Mouse (Mus musculus) midbrain, embryonic 10.5 days (tissue): Measurements from ENCODE around the gene Ube2u. TPM values are rescaled to one million over a fixed set of nuclear protein-coding genes. Genes with fewer than 3 reads are reported as not detected.

ENCODE experiments used
- DNase-seq: peaks from one replicate; pipeline ENCODE4 v3.0.0-alpha.2; 2017; ENCODE audit warnings: low spot score
- H3K27ac ChIP-seq: fragments of 300-500 bp; sonication (generic); replicated peaks from 2 replicates; pipeline ENCODE4 v1.5.1; 2016; ENCODE audit warnings: mild to moderate bottlenecking
- H3K27me3 ChIP-seq: fragments of 300-500 bp; sonication (generic); 2 replicates; pipeline ENCODE4 v1.6.1; 2016; ENCODE audit warnings: low read depth, mild to moderate bottlenecking; ENCODE audit not compliant: poor library complexity, severe bottlenecking
- H3K36me3 ChIP-seq: fragments of 300-500 bp; sonication (generic); 2 replicates; pipeline ENCODE4 v1.6.1; 2016; ENCODE audit warnings: mild to moderate bottlenecking, moderate library complexity
- H3K4me1 ChIP-seq: fragments of 300-500 bp; sonication (generic); 2 replicates; pipeline ENCODE4 v1.6.1; 2016
- H3K4me3 ChIP-seq: fragments of 300-500 bp; sonication (generic); 2 replicates; pipeline ENCODE4 v1.5.1; 2016; ENCODE audit warnings: mild to moderate bottlenecking, moderate library complexity
- H3K9me3 ChIP-seq: fragments of 300-500 bp; sonication (generic); replicated peaks from 2 replicates; pipeline ENCODE4 v1.6.1; 2016; ENCODE audit warnings: mild to moderate bottlenecking
- WGBS: fragments of 180-500 bp; shearing (Covaris S2); methylation state at CpG from one replicate; pipeline ENCODE4 v1.1.7; 2016; 5-methylcytosine and 5-hydroxymethylcytosine counted together
- polyA plus RNA-seq: library from polyadenylated mRNA; unstranded; fragments of >200 nt; fragmentation: Nextera tagmentation; extraction: Ambion mirVana; gene quantifications from 2 replicates; pipeline ENCODE4 v1.2.1, GENCODE M21; 2016

The Ube2u gene
- polyA plus RNA-seq, 1 experiment from 2014 or later: 0.53 TPM

- Histone ChIP-seq H3K4me3 (no peak overlapping the region), H3K27ac (no peak overlapping the region), H3K36me3 (no peaks in the 10 kb centered on the region), H3K27me3 (peaks cover 23% of the 10 kb centered on the region), H3K4me1 (0 out of 2 replicates have a peak, but pooled peaks cover 3% of the 10 kb centered on the region), H3K9me3 (no peaks in the 10 kb centered on the region)
- WGBS: 87% methylated on average over 2 of the region's 2 CpGs
- DNase-seq: no peak
These were observed 39.0 kb downstream of the Ube2u start for GRCm38 (mm10) chr4:100517646-100518045.

GRCm38 (mm10) chr4:100522534-100522933, 43.9 kb downstream of the Ube2u start:
- Histone ChIP-seq H3K27ac (no peak overlapping the region), H3K4me3 (no peak overlapping the region), H3K4me1 (peaks cover 13% of the 10 kb centered on the region), H3K36me3 (no peaks in the 10 kb centered on the region), H3K27me3 (peaks cover 70% of the 10 kb centered on the region), H3K9me3 (no peaks in the 10 kb centered on the region)
- 23% methylated on average over 6 of the region's 6 CpGs for WGBS
- no peak for DNase-seq

GRCm38 (mm10) chr4:100524741-100525140, 46.1 kb downstream of the Ube2u start:
- Histone ChIP-seq H3K27ac (no peak overlapping the region), H3K4me3 (no peak overlapping the region), H3K36me3 (no peaks in the 10 kb centered on the region), H3K9me3 (no peaks in the 10 kb centered on the region), H3K27me3 (peaks cover 92% of the 10 kb centered on the region), H3K4me1 (peaks cover 28% of the 10 kb centered on the region)
- no peak for DNase-seq
- 45% methylated on average over 4 of the region's 4 CpGs for WGBS

- peaks cover 28% of the 10 kb centered on the region for H3K4me1 ChIP-seq
- peaks cover 86% of the 10 kb centered on the region for H3K27me3 ChIP-seq
- no peaks in the 10 kb centered on the region for H3K36me3 ChIP-seq
- WGBS: 58% methylated on average over 6 of the region's 6 CpGs
- H3K4me3 ChIP-seq: no peak overlapping the region
- H3K9me3 ChIP-seq: no peaks in the 10 kb centered on the region
- no peak overlapping the region for H3K27ac ChIP-seq
- DNase-seq: no peak
These were observed 47.6 kb downstream of the Ube2u start for GRCm38 (mm10) chr4:100526296-100526695.

- H3K9me3 ChIP-seq: no peaks in the 10 kb centered on the region
- H3K4me3 ChIP-seq: peak overlapping the region; percentile 35; the same call in 1 of the 2 replicates
- H3K4me1 ChIP-seq: peaks cover 28% of the 10 kb centered on the region
- no peak for DNase-seq
- peaks cover 78% of the 10 kb centered on the region for H3K27me3 ChIP-seq
- no peaks in the 10 kb centered on the region for H3K36me3 ChIP-seq
- WGBS: 20% methylated on average over 3 of the region's 3 CpGs
- H3K27ac ChIP-seq: no peak overlapping the region
These were observed 48.4 kb downstream of the Ube2u start for GRCm38 (mm10) chr4:100527086-100527485.

- peak; percentile 56 for DNase-seq
- no peak overlapping the region for H3K27ac ChIP-seq
- no peaks in the 10 kb centered on the region for H3K36me3 ChIP-seq
- H3K9me3 ChIP-seq: no peaks in the 10 kb centered on the region
- 6% methylated on average over 15 of the region's 15 CpGs for WGBS
- H3K27me3 ChIP-seq: peaks cover 75% of the 10 kb centered on the region
- H3K4me3 ChIP-seq: peak overlapping the region; percentile 35
- H3K4me1 ChIP-seq: peaks cover 26% of the 10 kb centered on the region
These were observed 48.9 kb downstream of the Ube2u start for GRCm38 (mm10) chr4:100527554-100528001.

- 79% methylated on average over 6 of the region's 6 CpGs for WGBS
- no peak overlapping the region for H3K27ac ChIP-seq
- H3K27me3 ChIP-seq: peaks cover 16% of the 10 kb centered on the region
- H3K36me3 ChIP-seq: no peaks in the 10 kb centered on the region
- no peak overlapping the region for H3K4me3 ChIP-seq
- DNase-seq: no peak
- H3K4me1 ChIP-seq: peaks cover 19% of the 10 kb centered on the region
- H3K9me3 ChIP-seq: no peaks in the 10 kb centered on the region
These were observed 55.0 kb downstream of the Ube2u start for GRCm38 (mm10) chr4:100533607-100534006.

GRCm38 (mm10) chr4:100534946-100535345, 56.3 kb downstream of the Ube2u start:
- Histone ChIP-seq H3K4me3 (no peak overlapping the region), H3K36me3 (no peaks in the 10 kb centered on the region), H3K4me1 (peaks cover 14% of the 10 kb centered on the region), H3K9me3 (no peaks in the 10 kb centered on the region), H3K27ac (no peak overlapping the region), H3K27me3 (0 out of 2 replicates have a peak, but pooled peaks cover 4% of the 10 kb centered on the region)
- DNase-seq: no peak
- WGBS: 72% methylated on average over 3 of the region's 3 CpGs

GRCm38 (mm10) chr4:100537898-100538297, 59.2 kb downstream of the Ube2u start:
- peaks cover 14% of the 10 kb centered on the region for H3K4me1 ChIP-seq
- no peaks in the 10 kb centered on the region for H3K9me3 ChIP-seq
- no peaks in the 10 kb centered on the region for H3K27me3 ChIP-seq
- 14% methylated on average over 3 of the region's 3 CpGs for WGBS
- no peak for DNase-seq
- H3K27ac ChIP-seq: 0 out of 2 replicates have a peak overlapping the region, but pooled peaks have one; percentile 42
- no peaks in the 10 kb centered on the region for H3K36me3 ChIP-seq
- no peak overlapping the region for H3K4me3 ChIP-seq

- Histone ChIP-seq H3K9me3 (no peaks in the 10 kb centered on the region), H3K27ac (no peak overlapping the region), H3K4me3 (no peak overlapping the region), H3K27me3 (no peaks in the 10 kb centered on the region), H3K4me1 (peaks cover 13% of the 10 kb centered on the region), H3K36me3 (no peaks in the 10 kb centered on the region)
- DNase-seq: no peak
- 79% methylated on average over 3 of the region's 3 CpGs for WGBS
These were observed 60.8 kb downstream of the Ube2u start for GRCm38 (mm10) chr4:100539483-100539882.

- Histone ChIP-seq H3K9me3 (no peaks in the 10 kb centered on the region), H3K27ac (no peak overlapping the region), H3K4me3 (no peak overlapping the region), H3K27me3 (no peaks in the 10 kb centered on the region), H3K4me1 (no peaks in the 10 kb centered on the region), H3K36me3 (no peaks in the 10 kb centered on the region)
- no peak for DNase-seq
- 77% methylated on average over 4 of the region's 4 CpGs for WGBS
These were observed 69.3 kb downstream of the Ube2u start for GRCm38 (mm10) chr4:100547905-100548304.

GRCm38 (mm10) chr4:100553296-100553695, 74.6 kb downstream of the Ube2u start:
- DNase-seq: no peak
- Histone ChIP-seq H3K27ac (no peak overlapping the region), H3K4me3 (no peak overlapping the region), H3K4me1 (no peaks in the 10 kb centered on the region), H3K9me3 (no peaks in the 10 kb centered on the region), H3K27me3 (no peaks in the 10 kb centered on the region), H3K36me3 (no peaks in the 10 kb centered on the region)
- WGBS: 88% methylated on average over 2 of the region's 2 CpGs

- 5% methylated on average over 21 of the region's 21 CpGs for WGBS
- H3K9me3 ChIP-seq: no peaks in the 10 kb centered on the region
- H3K27ac ChIP-seq: peak overlapping the region; percentile 75
- peak; percentile 84 for DNase-seq
- H3K27me3 ChIP-seq: peaks cover 17% of the 10 kb centered on the region
- H3K4me3 ChIP-seq: peak overlapping the region; percentile 53
- H3K36me3 ChIP-seq: no peaks in the 10 kb centered on the region
- peaks cover 14% of the 10 kb centered on the region for H3K4me1 ChIP-seq
These were observed 109.9 kb downstream of the Ube2u start for GRCm38 (mm10) chr4:100588236-100589206.
